Mouse (Mus musculus) neural tube, embryonic 12.5 days (tissue): ENCODE data around the gene Arhgef6. TPM values are rescaled to one million over a fixed set of nuclear protein-coding genes. Genes with fewer than 3 reads are reported as not detected.

Source experiments
- ATAC-seq: fragments of 200-750 bp; cut with Nextera tagmentation; 2 replicates; pipeline ENCODE4 v1.8.0; 2017; ENCODE audit warnings: low read depth, mild to moderate bottlenecking, moderate TSS enrichment, moderate library complexity; ENCODE audit not compliant: low FRiP score
- H3K27ac ChIP-seq: fragments of 300-500 bp; sonication (generic); 2 replicates; pipeline ENCODE4 v1.5.1; 2016
- H3K27me3 ChIP-seq: fragments of 300-500 bp; sonication (generic); replicated peaks from 2 replicates; pipeline ENCODE4 v1.6.1; 2016; ENCODE audit warnings: mild to moderate bottlenecking
- H3K36me3 ChIP-seq: fragments of 300-500 bp; sonication (generic); 2 replicates; pipeline ENCODE4 v1.6.1; 2016; ENCODE audit warnings: mild to moderate bottlenecking
- H3K4me1 ChIP-seq: fragments of 300-500 bp; sonication (generic); 2 replicates; pipeline ENCODE4 v1.6.1; 2016
- H3K4me2 ChIP-seq: fragments of 300-500 bp; sonication (generic); replicated peaks from 2 replicates; pipeline ENCODE4 v1.6.1; 2016; ENCODE audit warnings: mild to moderate bottlenecking
- H3K4me3 ChIP-seq: fragments of 300-500 bp; sonication (generic); 2 replicates; pipeline ENCODE4 v1.5.1; 2016
- H3K9ac ChIP-seq: fragments of 300-500 bp; sonication (generic); 2 replicates; pipeline ENCODE4 v1.6.1; 2016; ENCODE audit warnings: mild to moderate bottlenecking
- H3K9me3 ChIP-seq: fragments of 300-500 bp; sonication (generic); 2 replicates; pipeline ENCODE4 v1.6.1; 2016; ENCODE audit warnings: mild to moderate bottlenecking
- WGBS: fragments of 180-500 bp; shearing (Covaris S2); methylation state at CpG from one replicate; pipeline ENCODE4 v1.1.7; 2016; 5-methylcytosine and 5-hydroxymethylcytosine counted together
- polyA plus RNA-seq: library from polyadenylated mRNA; unstranded; fragments of >200 nt; fragmentation: Nextera tagmentation; extraction: Ambion mirVana; gene quantifications from 2 replicates; pipeline ENCODE4 v1.2.1, GENCODE M21; 2016

The Arhgef6 gene
- polyA plus RNA-seq = 5.8 and 7.5 TPM in 2 replicates

- no peaks in the 10 kb centered on the region for H3K4me1 ChIP-seq
- no peaks in the 10 kb centered on the region for H3K9me3 ChIP-seq
- no peak within 1 kb of the TSS for H3K4me2 ChIP-seq
- H3K36me3 ChIP-seq = no peaks in the 10 kb centered on the region
- H3K9ac ChIP-seq = no peak within 1 kb of the TSS
- WGBS = 69% methylated on average over 18 of the region's 18 CpGs
- H3K27me3 ChIP-seq = no peaks in the 10 kb centered on the region
- no peak for ATAC-seq
- H3K4me3 ChIP-seq = no peak within 1 kb of the TSS
- no peak within 1 kb of the TSS for H3K27ac ChIP-seq
Measured at GRCm38 (mm10) chrX:57338371-57339211, at the start of gene Arhgef6. Gene Arhgef6 (minus strand): TSS chrX:57338729.

- no peak overlapping the region for H3K4me3 ChIP-seq
- WGBS = 73% methylated on average over 5 of the region's 5 CpGs
- no peak for ATAC-seq
- no peaks in the 10 kb centered on the region for H3K4me1 ChIP-seq
- no peaks in the 10 kb centered on the region for H3K9me3 ChIP-seq
- H3K4me2 ChIP-seq = no peak overlapping the region
- no peak overlapping the region for H3K27ac ChIP-seq
- no peak overlapping the region for H3K9ac ChIP-seq
- H3K27me3 ChIP-seq = no peaks in the 10 kb centered on the region
- H3K36me3 ChIP-seq = peaks cover 37% of the 10 kb centered on the region; the same call in 1 of the 2 replicates
Measured at GRCm38 (mm10) chrX:57380915-57381314, 42.4 kb upstream of the Arhgef6 start.

- no peak overlapping the region for H3K27ac ChIP-seq
- no peaks in the 10 kb centered on the region for H3K27me3 ChIP-seq
- no peak overlapping the region for H3K4me2 ChIP-seq
- H3K9ac ChIP-seq = no peak overlapping the region
- no peak overlapping the region for H3K4me3 ChIP-seq
- WGBS = 84% methylated on average over 3 of the region's 3 CpGs
- no peaks in the 10 kb centered on the region for H3K4me1 ChIP-seq
- H3K9me3 ChIP-seq = no peaks in the 10 kb centered on the region
- no peak for ATAC-seq
- H3K36me3 ChIP-seq = peaks cover 19% of the 10 kb centered on the region; the same call in 1 of the 2 replicates
Measured at GRCm38 (mm10) chrX:57378579-57378978, 40.0 kb upstream of the Arhgef6 start.

GRCm38 (mm10) chrX:57377096-57377495 lies 38.6 kb upstream of the Arhgef6 start:
- Histone ChIP-seq H3K27me3 (no peaks in the 10 kb centered on the region), H3K36me3 (peaks cover 16% of the 10 kb centered on the region; the same call in 1 of the 2 replicates), H3K9me3 (no peaks in the 10 kb centered on the region), H3K4me1 (no peaks in the 10 kb centered on the region), H3K9ac (no peak overlapping the region), H3K27ac (no peak overlapping the region), H3K4me2 (no peak overlapping the region), H3K4me3 (no peak overlapping the region)
- no peak for ATAC-seq
- 72% methylated on average over 3 of the region's 3 CpGs for WGBS

GRCm38 (mm10) chrX:57374029-57374428 lies 35.5 kb upstream of the Arhgef6 start:
- Histone ChIP-seq H3K9ac (no peak overlapping the region), H3K4me3 (no peak overlapping the region), H3K4me1 (no peaks in the 10 kb centered on the region), H3K36me3 (peaks cover 6% of the 10 kb centered on the region; the same call in 1 of the 2 replicates), H3K9me3 (no peaks in the 10 kb centered on the region), H3K27me3 (no peaks in the 10 kb centered on the region), H3K4me2 (no peak overlapping the region), H3K27ac (no peak overlapping the region)
- ATAC-seq = no peak
- WGBS = 86% methylated on average over 2 of the region's 2 CpGs

- no peaks in the 10 kb centered on the region for H3K27me3 ChIP-seq
- 91% methylated on average over 2 of the region's 2 CpGs for WGBS
- H3K9me3 ChIP-seq = no peaks in the 10 kb centered on the region
- H3K36me3 ChIP-seq = peaks cover 2% of the 10 kb centered on the region; the same call in 1 of the 2 replicates
- H3K27ac ChIP-seq = no peak overlapping the region
- H3K4me3 ChIP-seq = no peak overlapping the region
- ATAC-seq = no peak
- H3K9ac ChIP-seq = no peak overlapping the region
- no peaks in the 10 kb centered on the region for H3K4me1 ChIP-seq
- H3K4me2 ChIP-seq = no peak overlapping the region
Measured at GRCm38 (mm10) chrX:57373543-57373942, 35.0 kb upstream of the Arhgef6 start.

GRCm38 (mm10) chrX:57372965-57373364 lies 34.4 kb upstream of the Arhgef6 start:
- Histone ChIP-seq H3K36me3 (no peaks in the 10 kb centered on the region), H3K4me3 (no peak overlapping the region), H3K9ac (no peak overlapping the region), H3K9me3 (no peaks in the 10 kb centered on the region), H3K4me2 (no peak overlapping the region), H3K27ac (no peak overlapping the region), H3K27me3 (no peaks in the 10 kb centered on the region), H3K4me1 (no peaks in the 10 kb centered on the region)
- WGBS = 84% methylated on average over 4 of the region's 4 CpGs
- ATAC-seq = no peak

GRCm38 (mm10) chrX:57364891-57365569 lies 26.5 kb upstream of the Arhgef6 start:
- 73% methylated on average over 2 of the region's 2 CpGs for WGBS
- no peaks in the 10 kb centered on the region for H3K9me3 ChIP-seq
- H3K36me3 ChIP-seq = no peaks in the 10 kb centered on the region
- H3K4me1 ChIP-seq = no peaks in the 10 kb centered on the region
- no peak overlapping the region for H3K9ac ChIP-seq
- H3K27me3 ChIP-seq = no peaks in the 10 kb centered on the region
- no peak for ATAC-seq
- no peak overlapping the region for H3K4me3 ChIP-seq
- no peak overlapping the region for H3K4me2 ChIP-seq
- H3K27ac ChIP-seq = no peak overlapping the region

GRCm38 (mm10) chrX:57359316-57359715 lies 20.8 kb upstream of the Arhgef6 start:
- H3K27me3 ChIP-seq = no peaks in the 10 kb centered on the region
- H3K4me1 ChIP-seq = no peaks in the 10 kb centered on the region
- H3K4me2 ChIP-seq = no peak overlapping the region
- no peaks in the 10 kb centered on the region for H3K36me3 ChIP-seq
- H3K9me3 ChIP-seq = no peaks in the 10 kb centered on the region
- no peak overlapping the region for H3K4me3 ChIP-seq
- no peak overlapping the region for H3K27ac ChIP-seq
- 71% methylated on average over 1 of the region's 1 CpGs for WGBS
- ATAC-seq = no peak
- no peak overlapping the region for H3K9ac ChIP-seq

- H3K27me3 ChIP-seq = no peaks in the 10 kb centered on the region
- no peak for ATAC-seq
Measured at GRCm38 (mm10) chrX:57339220-57339619, 691 bp upstream of the Arhgef6 start.

GRCm38 (mm10) chrX:57337582-57337981 lies 947 bp downstream of the Arhgef6 start:
- no peak overlapping the region for H3K4me3 ChIP-seq
- H3K4me2 ChIP-seq = no peak overlapping the region
- H3K4me1 ChIP-seq = no peaks in the 10 kb centered on the region
- H3K9me3 ChIP-seq = no peaks in the 10 kb centered on the region
- no peak overlapping the region for H3K9ac ChIP-seq
- H3K36me3 ChIP-seq = no peaks in the 10 kb centered on the region
- H3K27ac ChIP-seq = no peak overlapping the region
- H3K27me3 ChIP-seq = no peaks in the 10 kb centered on the region
- no peak for ATAC-seq

More at GRCm38 (mm10) chrX:57339220-57339619, 691 bp upstream of the Arhgef6 start:
- H3K4me2 ChIP-seq = no peak overlapping the region
- H3K36me3 ChIP-seq = no peaks in the 10 kb centered on the region
- WGBS = 74% methylated on average over 4 of the region's 4 CpGs
- H3K9ac ChIP-seq = no peak overlapping the region
- no peak overlapping the region for H3K4me3 ChIP-seq
- H3K4me1 ChIP-seq = no peaks in the 10 kb centered on the region
- H3K9me3 ChIP-seq = no peaks in the 10 kb centered on the region
- H3K27ac ChIP-seq = no peak overlapping the region

GRCm38 (mm10) chrX:57336958-57337357 lies 1.6 kb downstream of the Arhgef6 start:
- H3K27me3 ChIP-seq = no peaks in the 10 kb centered on the region
- H3K9ac ChIP-seq = no peak overlapping the region
- H3K27ac ChIP-seq = no peak overlapping the region
- H3K4me3 ChIP-seq = no peak overlapping the region
- no peak for ATAC-seq
- H3K9me3 ChIP-seq = no peaks in the 10 kb centered on the region
- 80% methylated on average over 9 of the region's 9 CpGs for WGBS
- no peaks in the 10 kb centered on the region for H3K36me3 ChIP-seq
- H3K4me1 ChIP-seq = no peaks in the 10 kb centered on the region
- no peak overlapping the region for H3K4me2 ChIP-seq
